Mouse (Mus musculus) heart, adult 10 weeks (tissue): ENCODE data around the gene Ddx6. TPM values are rescaled to one million over a fixed set of nuclear protein-coding genes. Genes with fewer than 3 reads are reported as not detected.

Source experiments
- polyA plus RNA-seq: library from polyadenylated mRNA; stranded (reverse); fragments of 350-450 nt; fragmentation: Illumina TruSeq; extraction: RNeasy Lipid Tissue Mini Kit (QIAGEN cat#74804); gene quantifications from one replicate; pipeline ENCODE4 v1.2.3, GENCODE M21; 2014; ENCODE audit warnings: low read depth, low replicate concordance

Gene Ddx6
- polyA plus RNA-seq = 67.0 TPM

DNA sequence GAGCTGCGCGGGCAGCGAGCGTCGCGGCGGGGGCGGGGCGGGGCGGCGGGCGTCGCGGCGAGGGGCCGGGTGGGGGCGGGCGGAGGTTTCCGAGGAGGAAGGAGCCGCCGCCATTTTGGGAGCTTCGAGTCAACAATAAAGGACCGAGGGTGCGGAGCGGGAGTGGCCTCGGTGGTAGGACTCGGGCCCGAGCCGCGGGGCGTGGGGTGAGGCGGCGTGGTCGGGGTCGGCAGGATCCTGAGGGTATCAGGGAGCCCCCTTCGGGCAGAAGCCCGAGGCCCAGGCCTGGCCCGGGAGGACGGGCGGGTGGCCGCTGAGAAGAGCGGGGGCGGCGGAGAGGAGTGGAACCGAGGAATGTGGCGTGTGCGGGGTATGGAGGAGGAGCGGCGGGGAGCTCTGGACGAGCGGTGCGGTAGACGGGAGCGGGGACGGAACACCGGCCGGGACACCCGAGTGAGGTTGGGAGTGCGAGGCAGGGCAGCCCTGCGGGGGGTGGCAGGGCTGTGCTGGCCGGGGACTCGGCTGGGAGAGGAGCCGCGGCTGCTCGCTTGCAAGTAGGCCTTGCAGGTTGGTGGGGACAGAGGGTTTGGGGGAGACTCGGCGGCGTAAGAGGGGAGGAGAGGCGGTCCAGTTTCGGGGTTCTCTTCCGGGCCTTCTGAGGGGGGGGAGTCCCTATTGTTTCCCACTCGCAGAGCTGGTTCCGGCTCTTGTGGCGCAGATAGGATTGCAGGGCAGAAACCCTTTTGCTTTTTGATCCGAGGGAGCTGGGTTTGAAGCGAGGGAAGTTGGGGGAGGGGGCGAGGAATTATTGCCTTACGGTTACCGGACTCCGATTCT lies at the start of gene Ddx6:
Gene Ddx6 (plus strand): TSS at position 114 of the 837 bp plus-strand sequence.

DNA sequence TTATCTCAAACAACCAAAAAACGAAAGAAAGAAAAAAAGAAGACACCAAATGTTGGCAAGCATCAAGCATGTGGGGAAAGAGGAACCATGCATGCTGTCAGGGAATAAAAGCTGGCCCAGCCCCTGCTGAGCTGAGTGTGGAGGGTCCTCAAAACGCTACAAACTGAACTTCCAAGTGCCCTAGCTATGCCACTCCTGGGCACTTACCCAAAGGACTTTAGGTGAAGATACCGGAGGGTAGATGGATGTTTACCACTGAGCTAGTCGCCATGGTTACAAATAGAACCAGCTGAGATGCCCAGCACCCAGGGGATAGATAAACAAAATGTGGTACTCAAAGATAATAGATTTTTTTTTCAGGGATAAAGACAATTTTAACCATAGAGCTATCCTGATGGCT lies 43.1 kb upstream of the Ddx6 start, which contains the start of gene Cxcr5:
Gene Cxcr5 (minus strand): TSS at position 281 of the 400 bp plus-strand sequence.

DNA sequence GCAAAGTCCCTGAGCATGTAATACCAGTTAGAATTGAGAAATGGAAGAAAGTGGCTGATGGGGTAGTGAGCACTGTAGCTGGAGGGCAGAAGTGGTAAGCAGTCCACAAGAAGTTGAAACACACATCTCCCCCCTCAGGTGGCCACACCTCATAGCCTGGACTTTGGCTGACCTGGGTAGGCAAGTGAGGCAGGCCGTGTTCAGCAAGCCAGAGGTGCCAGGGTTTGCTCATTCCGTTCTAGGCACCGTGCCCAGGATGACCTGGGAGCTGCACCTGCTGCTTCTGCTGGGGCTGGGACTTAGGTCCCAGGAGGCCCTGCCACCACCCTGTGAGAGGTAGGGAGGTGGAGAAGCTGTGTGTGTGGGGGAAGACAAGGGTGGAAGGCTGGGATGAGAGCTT lies 68.3 kb downstream of the Ddx6 start, which contains the start of gene Treh:
Gene Treh (plus strand): TSS at position 229 of the 400 bp plus-strand sequence.

Other genes with a start within 250 kb of the Ddx6 start
- 19.6 TPM for gene Vps11, start 243.2 kb upstream of the Ddx6 start, polyA plus RNA-seq
- gene Hyou1, start 225.4 kb upstream of the Ddx6 start, polyA plus RNA-seq = 24.8 TPM
- 25.1 TPM for gene Slc37a4, start 208.0 kb upstream of the Ddx6 start, polyA plus RNA-seq
- 932 TPM for gene Rps25, start 197.8 kb upstream of the Ddx6 start, polyA plus RNA-seq
- 48.1 TPM for gene Trappc4, start 197.3 kb upstream of the Ddx6 start, polyA plus RNA-seq
- 13.8 TPM for gene Ccdc84, start 186.3 kb upstream of the Ddx6 start, polyA plus RNA-seq
- gene Foxr1, start 163.8 kb upstream of the Ddx6 start, polyA plus RNA-seq = not detected
- gene Upk2, start 149.9 kb upstream of the Ddx6 start, polyA plus RNA-seq = not detected
- 22.5 TPM for gene Bcl9l, start 122.1 kb upstream of the Ddx6 start, polyA plus RNA-seq
- 0.39 TPM for gene Cxcr5, start 43.0 kb upstream of the Ddx6 start, polyA plus RNA-seq
- not detected for gene Treh, start 68.3 kb downstream of the Ddx6 start, polyA plus RNA-seq
- 102 TPM for gene Phldb1, start 130.3 kb downstream of the Ddx6 start, polyA plus RNA-seq
- gene Arcn1, start 163.0 kb downstream of the Ddx6 start, polyA plus RNA-seq = 71.8 TPM
- gene Ift46, start 163.0 kb downstream of the Ddx6 start, polyA plus RNA-seq = 27.7 TPM
- gene Tmem25, start 194.4 kb downstream of the Ddx6 start, polyA plus RNA-seq = 10.4 TPM
- not detected for gene Ttc36, start 198.2 kb downstream of the Ddx6 start, polyA plus RNA-seq